Mouse (Mus musculus) spleen, embryonic (tissue): ENCODE data around the gene Trim12c.
"Not testable (repeated sequence)": the region's sequence is repeated elsewhere in the genome, so short reads cannot be mapped to it uniquely, and the experiment has no call there.

Source experiments
- CTCF ChIA-PET: fragments of 350-600 bp; sonication (Branson Sonifier 250); formaldehyde crosslinking; loops from one replicate; lab custom pipeline; 2022; lab: Charles Lee

Gene Trim12c

DNA sequence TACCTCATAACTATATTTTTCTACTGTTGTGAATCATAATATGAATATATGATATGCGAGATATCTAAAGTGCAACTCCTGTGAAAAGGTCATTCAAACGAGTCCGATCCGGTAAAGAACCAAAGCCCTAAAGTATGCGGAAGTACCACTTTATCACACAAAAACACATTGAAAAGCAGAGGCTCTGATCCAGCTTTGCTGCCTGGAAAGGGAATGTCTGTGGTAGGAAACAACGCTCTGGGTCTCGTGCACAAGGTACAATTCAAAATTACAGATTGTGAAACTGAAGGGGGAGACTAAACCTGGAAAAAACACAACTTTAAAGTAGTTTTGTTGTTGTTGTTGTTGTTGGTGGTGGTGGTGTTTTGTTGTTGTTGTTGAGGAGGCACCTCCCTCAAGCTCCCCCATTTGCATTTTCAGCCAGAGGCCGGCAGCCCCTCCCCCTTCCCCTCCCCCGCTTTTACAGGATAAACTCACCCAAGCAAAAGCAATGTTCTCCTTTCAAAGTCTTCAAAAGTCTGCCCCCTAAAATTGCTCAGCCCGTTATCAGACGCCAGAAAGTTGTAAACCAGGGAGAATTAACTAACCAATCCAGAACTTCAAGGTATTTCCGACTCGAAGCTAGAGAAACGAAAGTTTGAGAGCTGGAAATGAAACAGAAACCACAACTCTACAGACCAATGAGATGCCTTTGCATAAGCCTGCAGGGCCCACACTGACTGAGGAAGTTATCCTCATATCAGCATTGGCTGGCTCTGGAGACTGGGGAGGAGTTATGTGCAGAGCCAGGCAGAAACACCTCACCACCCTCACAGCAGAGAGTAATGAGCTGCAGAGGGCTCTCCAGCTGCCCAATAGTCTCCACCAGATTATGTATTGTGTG is at the start of gene Trim12c:
Gene Trim12c, minus strand, starts transcription at position 646 of the 883 bp plus-strand sequence.
- CTCF ChIA-PET: interaction anchor here (0.7 kb wide), 1 partner anchor 210 kb away, joined by 3 read pairs; no protein-coding TSS in a partner anchor

DNA sequence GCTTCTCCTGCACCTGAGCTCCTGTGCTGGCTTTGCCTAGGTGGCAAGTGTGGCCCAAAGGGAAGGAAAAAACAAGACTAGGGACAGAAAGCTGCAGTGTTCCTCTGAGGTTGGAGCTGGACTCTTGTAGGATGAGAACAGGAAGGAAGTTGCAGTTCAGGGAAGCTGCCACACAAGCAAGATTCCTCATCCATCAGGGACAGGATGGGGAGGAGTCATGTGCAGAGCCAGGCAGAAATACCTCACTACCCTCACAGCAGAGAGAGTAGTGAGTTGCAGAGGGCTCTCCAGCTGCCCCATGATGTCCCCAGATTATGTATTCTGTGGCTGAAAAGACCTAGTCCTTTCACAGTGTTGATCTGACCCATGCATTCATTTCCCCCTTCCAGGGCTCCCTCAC is 48.0 kb upstream of the Trim12c start:
- CTCF ChIA-PET: no interaction called here

DNA sequence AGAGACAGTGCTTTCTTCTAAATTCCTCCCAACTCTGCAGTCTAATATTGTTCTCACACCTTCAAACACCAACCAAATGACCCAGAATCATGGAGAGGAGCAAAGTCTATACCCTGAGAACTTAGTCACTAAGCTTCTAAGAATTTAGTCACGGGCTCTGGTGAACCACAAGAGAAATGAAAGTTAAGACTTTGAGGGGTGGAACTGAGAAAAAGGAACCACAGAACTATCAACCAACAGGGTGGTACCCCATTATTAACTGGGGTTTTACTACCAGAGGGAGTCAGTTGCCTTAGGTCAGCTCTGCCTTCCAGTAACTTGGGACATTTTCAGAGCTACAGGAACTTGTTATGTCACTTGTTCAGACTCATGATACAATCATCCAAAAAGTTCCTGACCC is 47.5 kb upstream of the Trim12c start, which contains the start of gene Trim30c:
Gene Trim30c, minus strand, starts transcription at position 140 of the 400 bp plus-strand sequence.
- CTCF ChIA-PET: no interaction called here

DNA sequence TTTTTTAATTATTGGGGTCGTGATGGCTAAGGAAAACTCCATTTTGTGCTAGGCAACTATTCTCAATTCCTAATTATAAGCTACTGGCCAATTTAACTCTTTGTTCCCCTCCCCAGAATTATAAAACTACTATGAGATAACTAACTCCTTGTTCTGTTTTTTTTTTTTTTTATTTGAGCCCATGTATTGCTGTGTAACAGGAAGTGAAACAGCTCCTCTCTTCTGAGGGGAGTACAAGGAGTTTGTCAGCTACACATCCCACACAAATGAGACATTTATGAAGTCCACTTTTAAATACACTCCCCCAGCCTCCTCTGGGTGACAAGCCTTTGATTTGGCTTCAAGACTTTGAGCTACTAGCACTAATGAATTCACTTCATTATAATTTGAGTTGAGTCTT is 45.3 kb upstream of the Trim12c start:
- CTCF ChIA-PET: no interaction called here

DNA sequence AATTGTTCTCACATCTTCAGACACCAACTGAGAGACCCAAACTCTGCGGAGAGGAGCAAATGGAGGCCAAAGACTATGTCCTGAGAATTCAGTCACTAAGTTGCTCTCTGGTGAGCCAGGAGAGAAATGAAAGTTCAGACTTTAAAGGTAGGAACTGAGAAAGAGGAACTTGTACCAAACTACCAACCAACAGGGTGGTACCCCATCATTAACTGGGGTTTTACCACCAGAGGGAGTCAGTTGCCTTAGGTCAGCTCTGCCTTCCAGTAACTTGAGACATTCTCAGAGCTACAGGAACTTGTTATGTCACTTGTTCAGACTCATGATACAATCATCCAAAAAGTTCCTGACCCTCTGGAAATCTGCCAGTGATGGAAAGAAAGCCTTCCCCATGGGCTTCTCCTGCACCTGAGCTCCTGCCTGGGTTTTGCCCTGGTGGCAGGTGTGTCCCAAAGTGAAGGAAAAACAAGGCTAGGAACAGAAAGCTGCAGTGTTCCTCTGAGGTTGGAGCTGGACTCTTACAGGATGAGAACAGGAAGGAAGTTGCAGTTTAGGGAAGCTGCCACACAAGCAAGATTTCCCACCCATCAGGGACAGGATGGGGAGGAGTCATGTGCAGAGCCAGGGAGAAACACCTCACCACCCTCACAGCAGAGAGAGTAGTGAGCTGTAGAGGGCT is 16.7 kb upstream of the Trim12c start, which contains the start of gene Trim30b:
Gene Trim30b, minus strand, starts transcription at position 149 of the 679 bp plus-strand sequence.
- CTCF ChIA-PET: no interaction called here

DNA sequence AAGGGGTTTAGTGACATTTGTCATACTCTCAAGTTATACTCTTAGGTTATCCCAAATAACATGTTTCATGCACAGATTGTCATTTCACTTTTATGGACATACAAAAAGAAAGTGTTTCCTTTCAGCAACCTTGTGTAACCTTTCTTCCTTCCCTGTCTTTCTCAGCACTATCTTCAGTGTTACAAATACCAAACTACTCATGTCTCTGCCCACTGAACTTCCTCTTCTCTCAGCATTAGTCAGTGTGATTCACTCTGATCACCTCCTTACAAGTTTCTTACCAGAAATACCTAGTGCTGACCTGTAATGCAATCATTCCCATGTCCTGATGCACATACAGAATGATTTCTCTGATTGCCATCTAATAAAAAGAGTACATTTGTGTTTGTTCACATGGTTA is 13.2 kb upstream of the Trim12c start:
- CTCF ChIA-PET: no interaction called here

DNA sequence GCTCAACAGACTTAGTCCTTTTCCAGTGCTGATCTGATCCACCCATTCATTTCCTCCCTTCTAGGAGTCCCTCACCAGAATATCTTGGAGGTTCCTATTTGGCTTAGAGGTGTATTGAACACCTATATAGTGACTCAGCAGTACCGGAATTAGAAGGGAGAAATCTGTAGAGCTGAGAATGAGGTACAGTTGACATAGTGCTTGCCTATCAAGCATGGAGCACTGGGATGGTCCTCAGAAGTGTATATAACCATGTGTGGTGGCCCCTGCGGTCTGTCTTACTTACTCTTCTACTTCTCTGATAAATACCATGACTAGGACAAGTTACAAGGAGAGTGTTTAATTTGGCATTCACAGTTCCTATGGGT is 422 bp upstream of the Trim12c start:
- CTCF ChIA-PET: interaction anchor here (0.7 kb wide), 1 partner anchor 209 kb away, joined by 3 read pairs; no protein-coding TSS in a partner anchor

DNA sequence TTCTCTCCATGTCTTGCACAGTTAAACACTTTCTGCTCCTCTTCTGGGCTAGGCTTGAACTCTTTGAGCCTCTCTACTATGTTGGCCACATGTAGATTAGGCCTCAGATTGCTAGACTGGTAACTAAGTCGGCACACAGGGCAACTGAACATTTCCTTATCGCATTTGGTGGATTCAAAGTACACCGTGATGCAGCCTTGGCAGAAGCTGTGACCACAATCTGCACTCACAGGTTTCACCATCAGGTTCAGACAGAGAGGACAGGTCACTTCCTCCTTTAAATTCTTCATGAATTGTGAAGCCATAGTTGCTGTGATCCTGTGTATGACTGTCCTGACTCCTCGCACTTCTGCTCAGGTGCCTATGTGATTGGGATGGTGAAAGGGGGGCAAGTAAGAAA is 5.1 kb downstream of the Trim12c start:
- CTCF ChIA-PET: not testable (repeated sequence)

DNA sequence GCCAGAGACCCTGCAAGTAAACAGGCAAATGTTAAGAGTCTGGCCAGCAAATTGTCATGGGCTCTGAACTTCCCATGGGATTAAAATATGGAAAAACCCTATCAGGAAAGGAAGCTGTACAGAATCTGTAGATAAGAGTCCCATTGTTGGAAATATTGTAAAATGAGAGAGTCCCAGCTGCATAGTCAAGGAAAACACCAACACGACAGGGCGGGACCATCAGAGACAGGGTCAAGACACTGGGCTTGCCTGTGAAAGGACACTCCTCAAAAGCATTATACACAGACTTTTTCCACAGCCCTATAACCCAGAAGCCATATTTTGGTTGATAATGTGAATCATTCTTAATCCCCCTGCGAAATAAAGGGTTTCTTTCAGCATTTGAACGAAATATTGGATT is 12.4 kb downstream of the Trim12c start:
- CTCF ChIA-PET: not testable (repeated sequence)

DNA sequence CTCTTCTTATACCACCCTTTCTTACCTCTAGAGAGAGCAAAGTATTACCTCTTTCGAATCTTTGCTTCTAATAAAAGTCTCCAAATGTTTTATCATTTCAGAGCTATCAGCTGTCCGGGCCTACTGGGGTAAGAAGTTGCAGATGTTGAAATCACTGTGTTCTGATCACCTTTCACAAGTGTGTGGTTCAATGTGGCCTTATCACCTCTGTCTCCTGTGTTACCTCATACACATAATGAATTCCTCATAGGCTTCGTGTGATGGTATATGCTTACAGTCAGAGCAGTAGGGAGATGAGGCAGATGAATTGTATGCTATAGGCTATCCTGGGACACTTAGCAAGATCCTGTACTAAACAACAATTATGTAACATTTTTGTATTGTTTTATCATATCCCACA is 17.6 kb downstream of the Trim12c start:
- CTCF ChIA-PET: not testable (repeated sequence)

DNA sequence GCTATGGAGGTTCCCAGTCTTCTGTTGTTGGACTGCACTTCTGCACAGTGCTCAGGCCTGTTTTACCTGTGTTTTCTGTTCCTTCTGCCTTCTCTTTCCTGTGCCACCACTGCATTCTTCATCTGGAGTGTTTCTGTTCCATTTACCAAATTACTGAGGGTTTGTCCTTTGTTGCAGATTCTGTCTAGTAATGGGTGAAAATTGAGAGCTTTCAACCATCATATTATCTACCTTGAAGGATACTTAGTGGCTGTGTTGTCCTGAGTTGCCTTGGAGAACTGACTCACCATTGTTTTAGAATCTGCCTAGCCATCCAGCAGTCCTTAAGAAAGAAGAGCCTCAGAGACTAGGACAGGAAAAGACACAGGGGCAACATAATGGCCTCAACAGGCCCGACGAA is 24.0 kb downstream of the Trim12c start, which contains the start of gene Trim34b:
Gene Trim34b, plus strand, starts transcription at position 301 of the 400 bp plus-strand sequence.
- CTCF ChIA-PET: interaction anchor here (0.5 kb wide), 1 partner anchor 45 kb away, joined by 3 read pairs; no protein-coding TSS in a partner anchor

DNA sequence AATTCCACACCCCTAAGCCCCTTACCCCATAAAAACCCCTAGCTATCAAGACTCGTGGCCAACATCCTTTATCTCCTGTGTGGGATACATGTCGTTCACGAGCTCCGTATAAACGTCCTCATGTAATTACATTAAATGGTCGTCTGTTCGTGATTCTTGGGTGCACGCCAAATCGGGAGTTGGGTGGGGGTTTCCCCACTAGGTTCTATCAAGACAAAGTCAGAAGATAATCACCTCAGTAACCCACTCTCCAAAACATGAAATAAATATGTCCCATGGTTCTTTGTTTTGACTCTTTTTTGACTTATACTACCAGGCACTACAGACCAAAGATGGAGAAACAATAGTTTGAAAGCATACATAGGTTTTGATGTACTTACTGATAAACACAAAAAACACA is 31.1 kb downstream of the Trim12c start:
- CTCF ChIA-PET: no interaction called here

DNA sequence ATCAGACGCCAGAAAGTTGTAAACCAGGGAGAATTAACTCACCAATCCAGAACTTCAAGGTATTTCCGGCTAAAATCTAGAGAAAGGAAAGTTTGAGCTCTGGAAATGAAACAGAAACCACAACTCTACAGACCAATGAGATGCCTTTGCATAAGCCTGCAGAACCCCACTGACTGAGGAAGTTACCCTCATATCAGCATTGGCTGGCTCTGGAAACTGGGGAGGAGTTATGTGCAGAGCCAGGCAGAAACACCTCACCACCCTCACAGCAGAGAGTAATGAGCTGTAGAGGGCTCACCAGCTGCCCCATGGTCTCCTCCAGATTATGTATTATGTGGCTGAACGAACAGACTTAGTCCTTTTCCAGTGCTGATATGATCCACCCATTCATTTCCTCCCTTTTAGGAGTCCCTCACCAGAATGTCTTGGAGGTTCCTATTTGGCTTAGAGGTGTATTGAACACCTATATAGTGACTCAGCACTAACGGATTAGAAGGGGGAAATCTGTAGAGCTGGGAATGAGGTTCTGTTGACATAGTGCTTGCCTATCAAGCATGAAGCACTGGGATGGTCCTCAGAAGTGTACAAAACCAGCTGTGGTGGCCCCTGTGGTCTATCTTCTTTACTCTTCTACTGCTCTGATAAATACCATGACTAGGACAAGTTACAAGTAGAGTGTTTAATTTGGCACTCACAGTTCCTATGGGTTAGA is 37.6 kb downstream of the Trim12c start, which contains the start of gene Trim12a:
Gene Trim12a, minus strand, starts transcription at position 98 of the 712 bp plus-strand sequence.
- CTCF ChIA-PET: not testable (repeated sequence)

DNA sequence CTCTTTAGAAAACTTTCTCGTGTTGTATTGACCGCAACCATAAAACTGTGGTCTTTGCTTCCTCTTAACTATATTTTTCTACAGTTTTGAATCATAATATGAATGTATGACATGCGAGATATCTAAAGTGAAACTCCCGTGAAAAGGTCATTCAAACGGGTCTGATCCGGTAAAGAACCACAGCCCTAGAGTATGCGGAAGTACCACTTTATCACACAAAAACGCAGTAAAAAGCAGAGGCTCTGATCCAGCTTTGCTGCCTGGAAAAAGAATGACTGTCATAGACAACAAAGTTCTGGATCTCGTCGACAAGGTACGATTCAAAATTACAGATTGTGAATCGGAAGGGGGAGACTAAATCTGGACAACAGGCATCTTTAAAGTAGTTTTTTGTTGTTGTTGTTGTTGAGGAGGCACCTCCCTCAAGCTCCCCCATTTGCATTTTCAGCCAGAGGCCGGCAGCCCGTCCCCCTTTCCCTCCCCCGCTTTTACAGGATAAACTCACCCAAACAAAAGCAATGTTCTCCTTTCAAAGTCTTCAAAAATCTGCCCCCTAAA is 38.3 kb downstream of the Trim12c start:
- CTCF ChIA-PET: no interaction called here

DNA sequence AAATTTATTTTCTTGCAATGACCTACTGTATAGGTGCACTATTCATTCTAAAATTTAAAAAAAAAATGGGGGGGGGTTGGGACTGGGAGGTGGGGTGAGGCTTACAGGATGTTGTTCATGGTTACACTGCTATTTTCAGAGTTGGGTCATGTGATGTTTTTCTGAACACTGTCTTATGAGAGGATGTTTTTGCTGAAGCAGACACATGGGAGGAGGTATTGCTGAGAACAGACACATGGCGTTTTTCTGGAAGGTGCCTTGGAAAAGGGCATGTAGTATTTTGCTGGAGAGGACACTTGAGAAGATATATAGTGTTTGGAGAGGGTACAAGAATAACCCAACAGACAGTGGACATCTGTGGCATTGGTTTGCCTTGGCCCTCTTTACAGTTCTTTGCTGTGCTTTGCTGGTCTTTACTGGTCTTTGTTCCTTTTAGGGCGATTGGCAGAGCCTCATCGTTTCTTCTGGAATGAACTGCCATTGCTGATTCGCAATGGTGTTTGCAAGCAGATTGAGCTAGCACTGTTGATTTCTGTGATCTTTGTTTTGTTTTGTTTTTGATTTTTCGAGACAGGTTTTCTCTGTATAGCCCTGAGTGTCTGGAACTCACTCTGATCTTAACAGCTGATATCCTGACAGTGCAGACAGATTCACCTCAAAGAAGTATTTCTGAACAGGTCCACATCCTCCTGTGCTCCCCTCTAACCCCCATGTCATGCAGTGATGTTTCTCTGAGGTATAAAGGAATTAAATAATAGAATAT is 61.3 kb downstream of the Trim12c start:
- CTCF ChIA-PET: interaction anchor here (0.6 kb wide), 1 partner anchor 21 kb away, joined by 4 read pairs; no protein-coding TSS in a partner anchor

DNA sequence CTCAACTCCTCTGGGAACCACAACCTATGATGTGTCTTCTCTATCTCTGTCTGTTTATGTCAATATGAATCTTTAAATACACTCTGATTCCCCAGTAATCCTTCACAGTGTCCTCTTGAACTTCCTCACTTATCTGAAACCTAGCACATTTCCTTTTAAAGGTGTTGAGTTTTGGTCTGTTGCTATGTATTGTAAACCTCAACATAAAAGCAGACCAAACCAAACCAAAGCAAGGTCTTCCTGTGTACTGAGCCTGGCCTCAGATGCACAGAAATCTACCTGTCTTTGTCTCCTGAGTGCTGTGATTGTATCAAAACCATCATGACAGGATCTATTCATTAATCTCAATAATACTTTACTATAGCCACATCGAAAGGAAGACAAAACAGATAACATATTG is 62.5 kb downstream of the Trim12c start:
- CTCF ChIA-PET: no interaction called here
